Mouse (Mus musculus) bone marrow macrophage, adult 2 months (primary cell): ENCODE measurements around the gene Ddx58.

Experiments used
- CTCF ChIP-seq: IDR thresholded peaks from 2 replicates; pipeline ENCODE4 v1.5.1; 2012; ENCODE audit warnings: low read depth, mild to moderate bottlenecking, low read length, moderate library complexity
- POLR2A ChIP-seq: IDR thresholded peaks from 2 replicates; pipeline ENCODE4 v1.6.1; 2012; ENCODE audit warnings: mild to moderate bottlenecking, low read depth, low read length, borderline replicate concordance

DNA sequence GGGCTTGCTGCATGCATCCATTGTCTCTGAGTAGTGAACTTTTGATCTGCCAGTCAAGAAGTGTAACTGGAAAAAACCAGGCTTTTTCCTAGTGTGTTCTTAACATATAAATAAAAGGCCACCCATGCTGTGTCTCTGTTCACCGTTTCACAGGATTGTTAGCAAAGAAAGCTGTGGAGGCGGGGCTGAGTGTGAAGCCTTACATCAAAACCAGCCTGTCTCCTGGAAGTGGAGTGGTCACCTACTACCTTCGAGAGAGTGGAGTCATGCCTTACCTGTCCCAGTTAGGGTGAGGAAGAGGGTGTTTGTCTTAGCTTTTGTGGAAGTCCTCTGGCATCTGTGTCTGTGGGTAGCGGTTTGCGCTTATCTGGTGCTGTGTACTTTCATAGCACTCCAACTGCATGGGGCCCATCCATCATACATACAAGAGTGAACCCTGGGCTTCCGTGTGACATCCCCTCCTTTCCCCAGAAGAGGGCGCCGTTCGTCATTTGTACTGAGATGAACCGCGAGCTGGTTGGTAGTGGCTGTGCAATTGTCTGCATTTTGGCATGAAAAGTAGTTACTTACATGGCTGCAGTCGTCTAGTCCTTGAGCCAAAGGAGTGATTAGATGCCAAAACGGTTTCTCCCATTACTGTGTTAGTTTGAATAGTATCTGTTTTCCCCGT, 56.8 kb downstream of the Ddx58 start:
- TF ChIP-seq CTCF = peak; percentile 67
- no peak for TF ChIP-seq POLR2A
